Mouse (Mus musculus): Measurements from ENCODE around the gene Cavin3.

Cavin3 gene

DNA sequence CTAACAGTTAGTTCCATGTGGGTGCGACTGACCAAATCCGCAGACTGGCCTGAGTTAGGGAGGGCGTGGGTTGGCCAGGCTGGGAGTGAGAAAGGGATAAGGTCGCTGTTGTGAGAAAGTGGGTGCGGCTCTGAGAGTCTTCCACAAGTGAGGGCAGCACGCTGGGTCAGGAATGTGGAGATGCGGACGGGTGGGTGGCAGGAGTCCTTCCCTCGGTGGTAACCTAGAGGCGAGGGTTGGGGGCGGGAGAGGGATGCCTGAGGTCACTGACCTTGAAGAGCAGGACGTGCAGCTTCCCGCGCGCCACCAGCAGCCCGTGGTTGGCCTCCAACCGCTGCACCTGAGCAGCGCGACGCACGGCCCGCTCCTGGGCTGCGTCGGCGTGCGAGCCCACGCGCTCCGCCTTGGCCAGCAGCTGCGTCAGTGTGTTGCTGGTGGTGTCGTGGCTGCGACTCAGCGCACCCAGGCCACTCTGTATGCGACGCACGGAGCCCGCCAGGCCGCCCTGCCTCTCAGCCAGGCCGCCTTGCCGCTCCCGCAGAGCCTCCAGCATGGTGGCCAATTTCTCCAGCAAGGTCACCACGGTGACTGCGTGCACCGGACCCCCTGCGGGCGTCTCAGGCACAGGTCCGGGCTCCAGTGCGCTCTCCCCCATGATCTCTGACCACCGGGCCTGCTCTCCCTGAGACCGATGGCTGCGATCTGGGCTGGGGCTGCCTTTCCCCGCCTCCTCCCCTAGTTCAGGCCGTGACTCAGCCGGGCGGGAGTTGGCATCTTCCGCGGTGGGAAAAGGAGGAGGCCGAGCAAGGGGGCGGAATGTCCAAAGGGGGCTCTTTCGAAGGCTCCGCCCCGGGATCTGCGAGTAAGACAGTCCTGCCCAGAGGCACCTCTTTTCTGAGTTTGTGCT lies at the start of gene Cavin3:
TSS of gene Cavin3 (minus strand) at position 796 of the 907 bp plus-strand sequence.
- in situ Hi-C loops (cut with MboI; ENCODE audit: low sequenced_read_pairs), result no loop called here

DNA sequence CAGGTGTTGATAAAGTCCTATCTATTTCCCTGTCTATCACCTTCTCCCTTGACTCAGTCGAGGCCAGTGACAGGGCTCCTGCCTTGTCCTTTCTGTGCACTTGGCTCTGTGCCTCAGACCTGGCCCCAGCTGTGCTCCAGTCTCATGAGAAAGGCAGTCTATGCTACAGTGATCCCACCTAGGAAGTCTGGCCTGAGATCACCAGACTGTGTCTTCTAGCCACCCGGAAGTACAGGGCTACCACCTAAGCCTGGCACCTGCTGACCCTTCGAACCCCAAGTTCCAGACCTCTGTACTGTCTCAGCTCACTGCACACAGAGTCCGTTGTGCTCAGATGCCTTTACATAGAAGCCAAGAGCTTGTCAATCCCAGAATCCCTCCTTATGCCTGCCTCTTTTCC lies 46.0 kb upstream of the Cavin3 start:
- in situ Hi-C loops (cut with MboI; ENCODE audit: low sequenced_read_pairs), result loop anchor here (25.0 kb wide), 1 partner anchor 109 kb away; the partner anchor contains the start of genes Arfip2, Gm45799, Timm10b and Trim3

DNA sequence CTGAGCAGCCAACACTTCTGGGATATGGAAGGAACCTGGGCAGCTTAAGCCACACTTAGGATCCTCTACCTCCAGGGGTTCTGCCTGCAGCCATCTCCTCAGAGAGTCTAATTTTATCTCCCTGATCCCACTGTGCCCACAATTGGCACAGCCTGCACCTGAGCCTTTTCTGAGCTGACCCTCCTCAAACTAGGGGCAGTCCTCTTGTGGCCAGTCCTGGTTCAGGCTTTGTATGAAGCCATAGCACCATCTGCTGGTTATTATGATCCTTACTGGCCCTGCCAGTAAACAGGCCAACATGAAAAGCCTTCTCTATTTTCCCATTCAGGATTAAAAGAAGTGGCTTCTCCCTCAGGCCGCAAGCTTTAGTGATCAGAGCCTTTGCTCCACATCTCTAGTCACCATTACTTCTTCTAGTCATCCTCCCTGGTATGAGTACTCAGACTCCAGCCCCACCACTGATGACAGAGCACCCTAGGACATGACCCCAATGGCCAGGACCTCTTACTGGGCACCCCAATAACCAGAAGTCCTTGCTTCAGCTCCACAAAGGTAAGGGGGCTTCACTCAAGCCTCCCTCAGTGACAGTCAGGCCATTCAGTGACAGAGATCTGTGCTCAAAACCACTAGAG lies 45.3 kb upstream of the Cavin3 start:
- in situ Hi-C loops (cut with MboI; ENCODE audit: low sequenced_read_pairs), result loop anchor here (25.0 kb wide), 1 partner anchor 110 kb away; the partner anchor contains the start of genes Arfip2, Gm45799, Timm10b and Trim3

DNA sequence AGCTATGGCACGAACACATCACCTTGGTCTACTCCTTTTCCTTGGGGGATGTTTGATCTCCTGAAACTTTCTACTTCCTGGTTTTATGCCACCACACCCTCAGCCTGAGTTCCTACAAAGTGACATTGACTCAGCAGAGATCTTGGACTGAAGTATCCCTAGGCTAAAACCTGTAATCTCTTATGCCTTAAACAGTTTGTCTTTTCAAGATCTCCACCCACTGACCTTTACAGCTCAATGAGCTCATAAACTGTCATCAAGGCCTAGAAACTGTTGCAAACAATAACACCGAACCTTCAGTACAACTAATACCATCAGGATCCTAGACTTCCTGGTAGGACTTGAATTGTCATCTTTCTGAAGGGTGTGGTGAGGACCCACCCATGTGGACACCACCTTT lies 42.1 kb upstream of the Cavin3 start:
- in situ Hi-C loops (cut with MboI; ENCODE audit: low sequenced_read_pairs), result no loop called here

DNA sequence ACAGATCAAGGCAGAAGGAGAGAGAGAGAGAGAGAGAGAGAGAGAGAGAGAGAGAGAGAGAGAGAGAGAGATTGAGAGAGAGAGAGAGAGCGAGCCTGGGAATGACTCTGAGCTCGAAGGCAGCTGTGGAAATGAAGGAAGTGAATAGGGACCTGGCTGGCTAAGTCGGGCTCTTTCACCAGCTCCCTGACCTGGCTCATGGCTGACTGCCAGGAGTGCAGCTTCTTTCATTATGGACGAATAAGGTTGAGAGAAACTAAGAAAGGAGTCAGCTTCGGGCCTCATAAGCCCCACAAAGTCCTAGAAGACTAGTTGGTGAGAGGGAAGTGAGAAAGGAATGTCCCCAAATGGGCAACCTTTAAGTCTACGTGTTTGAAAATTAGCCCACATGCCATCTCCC lies 38.1 kb upstream of the Cavin3 start:
- in situ Hi-C loops (cut with MboI; ENCODE audit: low sequenced_read_pairs), result no loop called here

DNA sequence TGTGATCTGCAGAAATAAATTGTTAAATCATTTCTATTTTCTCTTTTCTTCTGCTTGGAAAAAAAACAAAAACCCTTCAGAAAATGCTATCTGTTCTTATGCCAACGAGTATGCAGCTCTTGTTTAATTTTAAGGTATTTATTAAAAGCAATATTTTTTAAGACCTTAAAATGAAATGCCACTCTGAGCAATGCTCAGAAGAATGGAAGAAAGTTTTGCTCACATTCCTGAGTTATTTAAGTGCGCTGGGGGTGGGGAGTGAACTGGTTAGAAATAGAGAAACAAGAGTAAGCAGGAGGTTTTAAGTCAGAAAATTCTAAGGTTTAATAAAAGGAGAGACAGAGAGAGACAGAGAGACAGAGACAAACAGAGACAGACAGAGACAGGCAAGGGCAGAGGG lies 37.7 kb upstream of the Cavin3 start:
- in situ Hi-C loops (cut with MboI; ENCODE audit: low sequenced_read_pairs), result no loop called here

DNA sequence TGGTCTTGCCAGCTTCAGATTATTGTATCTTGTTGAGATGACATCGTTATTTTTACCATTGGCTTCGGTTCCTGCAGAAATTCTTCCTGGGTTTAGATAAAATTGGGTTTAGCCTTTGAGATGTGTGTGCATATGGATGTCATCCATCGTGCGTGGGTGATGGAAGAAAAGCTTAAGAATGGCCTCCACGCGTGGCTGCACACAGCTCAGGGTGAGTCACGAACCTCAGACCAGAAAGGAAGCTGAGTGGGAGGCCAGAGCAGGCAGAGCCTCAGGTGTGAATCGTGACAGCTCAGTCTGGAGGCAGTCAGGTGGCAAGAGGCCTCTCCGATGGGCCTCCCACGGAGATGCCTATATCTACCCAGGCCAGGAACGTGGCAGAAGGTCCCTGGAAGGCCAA lies 37.2 kb upstream of the Cavin3 start:
- in situ Hi-C loops (cut with MboI; ENCODE audit: low sequenced_read_pairs), result no loop called here

DNA sequence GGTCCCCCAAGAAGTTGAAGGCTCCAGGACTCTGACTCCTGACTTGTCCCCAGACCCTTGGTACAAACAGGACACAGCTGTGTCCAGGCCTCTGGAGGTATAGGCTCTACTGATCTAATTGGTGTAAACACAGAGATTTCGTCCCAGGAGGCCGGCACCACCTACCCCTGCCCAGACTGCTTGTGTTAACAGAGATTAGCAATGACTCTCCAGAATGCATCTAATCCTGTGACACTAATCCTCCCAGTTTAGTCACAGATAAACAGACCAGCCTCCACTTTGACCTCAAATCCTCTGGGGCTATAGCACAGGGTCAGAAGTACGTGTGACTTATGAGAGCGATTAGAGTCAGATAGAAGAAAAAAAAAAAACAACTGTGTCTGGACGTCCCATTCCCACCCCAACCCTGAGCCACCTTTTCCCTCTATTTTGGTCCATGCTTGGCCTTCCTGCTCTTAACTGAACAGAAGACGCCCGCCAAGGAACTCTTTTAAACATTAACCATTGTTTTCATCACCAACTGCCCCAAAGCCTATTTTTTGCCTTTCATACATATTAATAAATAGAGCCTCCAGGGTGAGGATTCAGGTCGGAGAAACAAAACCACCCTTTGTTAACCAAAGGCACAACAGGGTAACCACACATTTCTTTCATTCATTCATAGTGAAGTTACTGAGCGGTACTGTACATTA lies 34.7 kb upstream of the Cavin3 start:
- in situ Hi-C loops (cut with MboI; ENCODE audit: low sequenced_read_pairs), result no loop called here

DNA sequence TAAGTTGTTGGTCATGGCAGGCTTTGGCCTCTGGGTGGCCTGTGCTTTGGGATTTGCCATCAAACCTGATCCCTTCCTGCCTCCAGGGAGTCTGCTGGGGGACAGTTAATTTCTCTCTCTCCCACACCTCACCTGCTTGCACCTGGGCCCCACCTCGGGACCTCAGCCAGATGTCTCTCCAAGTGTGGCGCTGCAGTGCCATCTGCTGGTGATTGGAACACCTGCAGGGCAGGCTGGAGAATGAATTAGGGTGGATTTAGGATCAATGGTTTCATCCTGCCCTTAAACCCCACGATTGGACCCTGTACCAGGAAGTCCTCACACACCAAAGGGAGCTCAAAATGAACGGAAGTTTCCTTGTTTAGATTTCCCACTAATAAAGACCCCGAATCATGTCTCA lies 33.1 kb upstream of the Cavin3 start:
- in situ Hi-C loops (cut with MboI; ENCODE audit: low sequenced_read_pairs), result no loop called here

DNA sequence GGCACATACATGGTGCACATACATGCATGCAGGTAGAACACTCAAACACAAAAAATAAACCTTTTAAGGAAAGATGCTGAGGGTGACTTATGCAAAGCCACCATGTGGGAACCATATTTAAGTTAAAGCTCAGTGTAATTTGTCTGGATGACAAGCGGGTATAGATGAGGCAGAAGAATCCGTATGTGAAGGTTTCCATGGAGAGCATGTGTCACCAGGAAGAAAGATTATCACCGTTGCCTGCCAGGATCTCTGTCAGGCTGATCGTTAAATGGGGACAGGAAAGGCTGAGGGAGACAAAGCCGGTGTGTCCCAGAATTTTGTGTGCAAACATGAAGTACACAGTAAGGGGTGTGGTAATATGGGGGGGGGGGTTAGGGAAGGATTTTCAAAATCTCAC lies 32.5 kb upstream of the Cavin3 start:
- in situ Hi-C loops (cut with MboI; ENCODE audit: low sequenced_read_pairs), result no loop called here

DNA sequence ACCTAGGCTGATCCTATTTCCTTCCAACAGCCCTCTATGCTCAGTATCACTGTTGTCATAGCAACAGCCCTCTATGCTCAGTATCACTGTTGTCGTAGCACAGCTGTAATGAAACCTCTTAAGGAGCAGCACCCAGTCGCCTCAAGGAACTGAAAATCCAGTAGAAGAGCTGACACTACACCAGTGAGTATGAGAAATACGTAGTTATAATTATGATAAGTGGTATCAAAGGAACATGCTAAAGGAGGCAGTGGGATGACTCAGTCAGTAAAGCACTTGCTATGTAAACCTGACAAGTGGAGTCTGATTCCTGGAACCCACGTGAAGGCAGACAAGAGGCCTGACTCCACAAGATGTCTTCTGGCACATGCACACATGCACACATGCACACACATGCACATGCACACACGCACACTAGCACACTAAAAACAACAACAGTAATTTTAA lies 31.8 kb upstream of the Cavin3 start:
- in situ Hi-C loops (cut with MboI; ENCODE audit: low sequenced_read_pairs), result no loop called here

DNA sequence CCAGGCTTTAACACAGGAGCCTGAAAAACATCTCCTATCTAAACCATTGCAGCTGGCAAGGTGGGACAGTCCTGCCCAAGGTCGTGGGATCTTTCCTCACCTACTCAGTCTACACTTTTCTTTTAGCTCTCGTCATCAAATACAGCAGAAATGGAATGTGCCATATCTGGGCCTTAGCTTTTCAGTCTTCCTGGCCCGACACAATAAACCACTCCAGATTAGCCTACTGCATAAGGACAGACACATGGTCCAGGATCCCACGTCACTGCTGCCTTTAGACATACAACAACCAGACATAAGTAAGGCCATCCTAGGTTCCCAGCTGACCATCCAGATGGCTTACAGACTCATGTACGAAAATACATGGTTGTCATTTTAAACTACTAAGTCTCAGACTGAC lies 28.0 kb upstream of the Cavin3 start:
- in situ Hi-C loops (cut with MboI; ENCODE audit: low sequenced_read_pairs), result no loop called here

DNA sequence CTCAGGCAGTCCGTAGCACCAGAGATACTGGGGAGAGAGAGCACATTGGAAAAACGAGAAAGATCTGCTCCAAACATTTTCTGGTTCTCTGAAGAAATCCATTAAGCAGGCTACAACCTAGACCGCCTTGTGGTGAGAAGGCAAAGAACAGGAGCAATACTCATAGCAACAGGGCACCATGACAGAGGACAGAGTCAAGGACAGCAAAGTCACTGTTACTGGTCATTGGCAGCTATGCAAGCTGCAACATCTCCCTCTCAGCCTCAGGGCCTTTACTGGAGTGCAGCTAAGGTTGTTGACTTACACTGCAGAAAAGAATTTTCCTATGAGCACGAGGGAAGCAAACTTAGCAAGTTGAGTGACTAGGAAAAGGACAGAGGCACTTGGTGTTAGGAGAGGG lies 25.2 kb upstream of the Cavin3 start:
- in situ Hi-C loops (cut with MboI; ENCODE audit: low sequenced_read_pairs), result no loop called here

DNA sequence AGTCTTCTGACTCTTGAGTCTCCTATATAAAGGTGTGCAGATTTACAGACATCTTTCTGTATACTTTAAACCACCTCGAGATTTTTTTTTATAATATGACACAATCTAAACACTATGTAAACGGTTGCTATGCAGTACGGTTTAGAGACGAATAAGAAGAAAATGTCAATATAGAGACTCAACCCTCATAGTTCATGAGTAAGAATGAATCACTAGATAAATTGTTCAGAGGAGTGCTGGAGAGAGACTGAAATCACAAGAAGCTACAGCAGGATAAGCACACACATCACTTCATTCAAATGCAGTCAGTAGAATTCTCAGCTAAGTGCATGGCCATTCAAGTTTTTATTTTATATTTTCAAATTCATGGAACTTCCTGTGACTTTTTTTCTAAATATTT lies 19.9 kb upstream of the Cavin3 start:
- in situ Hi-C loops (cut with MboI; ENCODE audit: low sequenced_read_pairs), result no loop called here

DNA sequence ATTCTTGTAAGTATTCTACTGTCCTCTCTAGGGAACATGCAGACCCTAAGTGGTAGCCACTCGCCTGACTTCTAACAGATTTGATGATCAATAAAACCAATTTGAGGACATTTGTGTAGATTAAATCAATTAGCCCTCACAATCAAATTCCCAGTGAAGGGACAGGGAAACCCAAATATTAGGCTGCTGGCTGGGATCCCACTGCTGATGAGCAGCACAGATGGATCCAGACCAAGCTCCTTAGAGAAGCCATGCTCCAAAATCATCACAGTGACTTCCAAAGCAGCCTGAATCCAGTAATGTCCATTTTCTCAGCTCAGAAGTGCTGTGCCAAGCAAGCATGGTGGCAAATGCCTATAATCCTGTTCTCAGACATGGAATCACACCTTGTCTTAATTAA lies 17.6 kb upstream of the Cavin3 start:
- in situ Hi-C loops (cut with MboI; ENCODE audit: low sequenced_read_pairs), result no loop called here

DNA sequence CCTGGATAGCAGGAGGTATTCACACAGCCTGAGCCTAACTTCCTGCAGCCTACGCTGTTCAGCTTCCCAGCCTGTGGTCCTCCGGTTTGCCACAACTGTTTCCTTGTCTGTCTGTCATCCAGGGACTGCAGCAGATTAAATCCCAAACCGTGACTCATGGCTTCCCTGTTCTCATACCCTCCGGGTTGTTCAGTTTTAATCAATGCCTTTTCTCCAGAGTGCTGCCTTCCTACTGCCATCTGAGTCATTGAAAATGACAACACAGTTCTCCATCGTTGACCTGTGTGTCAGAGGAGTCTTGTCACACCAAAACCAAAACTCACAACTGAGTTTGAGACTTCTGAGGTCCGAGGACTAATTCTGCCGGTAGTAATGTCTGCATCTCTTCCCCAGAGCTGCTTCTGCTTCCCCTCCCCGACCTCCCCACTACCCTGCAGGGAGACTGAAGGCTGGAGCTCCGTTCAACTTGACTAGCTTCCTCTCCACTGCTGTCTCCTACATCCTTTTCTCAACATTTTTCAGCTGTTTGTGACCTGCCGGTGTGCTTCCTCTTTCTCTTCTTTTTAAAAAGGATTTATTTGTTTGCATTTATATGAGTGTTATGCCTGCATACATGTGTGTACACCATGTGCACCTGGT lies 16.9 kb upstream of the Cavin3 start:
- in situ Hi-C loops (cut with MboI; ENCODE audit: low sequenced_read_pairs), result no loop called here

DNA sequence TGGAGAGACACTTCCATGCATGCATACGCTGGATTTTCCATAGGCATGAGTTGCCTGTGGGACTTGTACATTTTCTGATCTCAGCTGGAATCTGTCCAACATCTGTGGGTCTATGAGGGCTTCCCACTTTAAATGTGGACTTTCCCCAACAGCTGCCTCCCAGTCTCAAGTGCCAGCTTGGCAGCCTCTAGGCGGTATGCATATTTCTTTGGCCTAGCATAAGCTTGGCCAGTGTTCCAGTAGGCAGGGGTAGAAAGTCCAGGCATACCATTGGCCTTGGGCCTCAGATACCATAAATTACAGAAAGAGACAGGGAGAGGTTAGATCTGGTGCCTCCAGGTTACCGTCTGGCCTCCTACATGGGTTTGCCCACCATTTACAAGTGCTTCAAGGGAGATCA lies 15.8 kb upstream of the Cavin3 start:
- in situ Hi-C loops (cut with MboI; ENCODE audit: low sequenced_read_pairs), result no loop called here

DNA sequence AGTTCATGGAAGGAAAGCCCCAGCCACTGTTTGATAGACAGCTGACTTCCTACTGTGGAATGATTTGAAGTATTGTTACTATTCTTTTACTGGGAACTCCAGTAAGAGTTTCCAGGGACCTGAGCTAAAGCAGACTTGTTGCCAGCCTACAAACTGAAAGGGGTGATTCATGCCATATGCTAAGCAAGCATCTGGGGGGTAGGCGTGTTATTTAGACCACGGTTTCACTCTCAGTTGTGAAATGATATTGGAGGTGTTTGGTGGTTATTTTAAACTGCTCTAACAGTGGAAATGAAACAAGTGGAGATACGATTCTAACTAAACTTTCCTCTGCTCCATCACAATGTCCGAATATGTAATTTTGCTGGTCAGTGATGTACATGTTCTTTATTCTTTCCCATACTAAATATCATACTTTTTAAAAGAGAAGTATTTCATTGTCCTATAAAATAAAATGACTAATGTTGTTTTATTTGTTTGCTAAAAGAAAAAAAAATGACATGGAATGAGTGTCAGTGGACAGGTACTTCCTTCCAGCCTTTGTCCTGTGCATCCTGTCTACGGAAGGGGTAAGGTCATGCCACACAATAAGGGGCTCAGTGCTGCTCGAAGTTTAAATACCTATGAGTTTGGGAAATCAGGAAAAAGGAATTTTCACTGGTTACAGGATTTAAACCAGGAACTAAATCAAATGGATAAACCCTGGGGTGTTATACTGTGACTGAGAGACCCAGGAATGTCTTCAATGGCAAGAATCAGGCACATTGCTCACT lies 5.2 kb upstream of the Cavin3 start:
- in situ Hi-C loops (cut with MboI; ENCODE audit: low sequenced_read_pairs), result no loop called here

DNA sequence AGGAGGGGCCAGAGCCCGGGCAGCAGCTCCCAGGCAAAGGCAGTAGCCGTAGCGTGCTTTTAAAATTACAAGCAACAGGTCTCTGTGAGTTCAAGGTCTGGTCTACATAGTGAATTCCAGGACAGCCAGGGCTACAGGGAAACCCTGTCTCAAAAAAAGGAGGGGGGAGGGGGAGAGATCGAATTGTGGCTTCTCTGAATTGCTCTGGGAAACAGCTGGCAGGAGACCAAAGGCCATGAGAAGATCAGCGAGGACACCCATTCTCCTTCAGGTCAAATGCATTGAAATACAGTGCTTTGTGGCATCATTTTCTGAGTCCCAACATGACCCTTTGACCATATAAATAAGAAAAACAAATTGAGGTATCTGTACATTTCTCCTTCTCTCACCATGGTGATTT lies 2.9 kb upstream of the Cavin3 start:
- in situ Hi-C loops (cut with MboI; ENCODE audit: low sequenced_read_pairs), result no loop called here

DNA sequence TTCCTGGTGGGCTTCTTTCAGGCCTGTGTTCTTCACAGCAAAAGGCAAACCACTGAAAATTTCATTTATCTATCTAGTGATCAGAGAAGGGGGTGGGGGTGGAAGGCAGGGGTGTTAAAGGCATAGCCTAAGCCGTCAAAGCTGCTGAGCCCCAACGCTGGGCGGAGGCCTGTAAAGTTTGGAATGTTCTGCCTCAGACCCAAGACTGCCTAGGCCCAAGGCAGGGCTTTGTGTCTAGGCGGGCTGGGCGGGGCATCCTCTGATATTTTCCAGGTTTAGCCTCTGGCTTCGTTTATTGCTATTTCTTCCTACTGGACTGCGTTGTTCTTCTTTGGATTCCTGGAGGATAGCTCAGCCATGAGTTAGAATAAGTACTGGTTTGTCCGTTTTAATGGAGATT lies 326 bp upstream of the Cavin3 start:
- in situ Hi-C loops (cut with MboI; ENCODE audit: low sequenced_read_pairs), result no loop called here
